Mouse (Mus musculus): ENCODE results near the gene Dera. TPM values are rescaled to one million over a fixed set of nuclear protein-coding genes. Genes with fewer than 3 reads are reported as not detected.

Gene Dera
- 7.5 and 9.5 TPM in 2 replicates for polyA plus RNA-seq (2012; rRNA removed)

GRCm38 (mm10) chr6:137754056-137754856 lies at the start of gene Dera:
Gene Dera, plus strand, starts transcription at chr6:137754546.

GRCm38 (mm10) chr6:137734846-137735609 lies 19.3 kb upstream of the Dera start, which contains the start of gene Strap:
Gene Strap, plus strand, starts transcription at chr6:137735078.

Other genes starting within 250 kb of the Dera start
- 6.3 and 8.3 TPM in 2 replicates for gene Eps8, start 99.7 kb upstream of the Dera start, polyA plus RNA-seq (2012; rRNA removed)
- gene Strap, start 19.5 kb upstream of the Dera start, polyA plus RNA-seq (2012; rRNA removed): 73.8 and 80.4 TPM in 2 replicates